Mouse (Mus musculus): ENCODE measurements around the gene Tiprl. TPM values are rescaled to one million over a fixed set of nuclear protein-coding genes. Genes with fewer than 3 reads are reported as not detected.

Gene Tiprl
- total and polyA plus RNA-seq, 3 experiments, result 32.6 to 46.3 (median 45.0) TPM

DNA sequence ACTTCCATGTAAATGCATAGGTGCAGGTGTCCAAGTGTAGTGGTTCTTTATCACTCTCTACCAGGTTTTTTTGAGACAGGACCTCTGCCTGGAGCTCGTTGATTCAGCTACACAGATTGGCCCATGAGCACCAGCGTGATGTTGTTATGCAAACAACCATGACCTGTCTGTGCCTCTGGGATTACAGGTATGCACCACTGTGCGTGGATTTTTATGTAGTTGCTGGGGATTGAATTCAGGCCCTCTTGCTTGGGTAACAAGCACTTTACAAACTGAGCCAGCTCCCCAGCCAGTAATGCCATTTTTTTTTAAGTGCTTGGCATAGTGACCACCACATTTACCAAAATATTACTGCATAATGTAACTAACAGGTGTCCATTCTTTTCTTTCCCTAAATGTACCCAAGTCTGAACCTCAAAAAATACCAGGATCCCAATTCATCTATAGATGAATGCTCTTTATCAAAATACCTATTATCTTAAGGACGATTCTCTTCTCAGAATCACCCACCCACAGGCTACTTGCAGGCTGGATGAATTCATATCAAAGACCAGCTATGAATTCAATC is 35.3 kb downstream of the Tiprl start:
- no peak for DNase-seq

DNA sequence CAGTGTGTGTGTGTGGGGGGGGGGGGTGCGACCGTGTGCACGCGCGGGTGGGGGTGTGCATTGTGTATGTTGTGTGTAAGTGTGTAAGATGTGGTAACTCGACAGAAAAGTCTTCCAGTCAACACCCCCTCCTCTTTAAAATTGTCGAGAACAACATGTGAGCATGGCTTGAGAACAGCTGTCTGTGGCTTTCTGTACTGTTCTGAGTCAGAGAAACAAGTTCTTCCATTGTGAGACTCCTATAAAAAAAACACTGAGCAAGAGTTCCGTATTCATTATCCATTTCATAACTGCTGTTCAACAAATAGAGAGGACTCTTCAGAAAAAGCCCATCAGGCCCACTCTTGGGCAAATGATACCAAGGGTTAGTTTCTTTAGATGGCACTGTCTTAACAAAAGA is 36.0 kb downstream of the Tiprl start:
- DNase-seq, result no peak

DNA sequence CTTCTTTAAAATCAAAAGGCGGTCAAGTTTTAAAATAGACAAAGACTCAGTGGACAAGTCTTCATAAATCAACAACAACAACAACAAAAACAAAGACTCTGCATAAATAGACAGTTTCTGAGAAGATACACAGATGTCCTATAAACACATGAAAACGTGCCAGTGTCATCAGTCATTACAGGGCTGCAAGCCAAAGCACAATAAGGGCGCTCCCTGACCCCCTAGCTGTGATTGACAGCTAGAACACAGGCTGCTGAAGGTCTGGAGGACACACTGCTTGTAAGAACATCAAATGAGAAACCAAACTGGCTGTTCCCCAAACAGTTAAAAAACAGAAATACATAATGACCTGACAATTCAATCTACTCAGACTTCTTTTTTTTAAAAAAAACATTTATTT is 37.2 kb downstream of the Tiprl start:
- no peak for DNase-seq

DNA sequence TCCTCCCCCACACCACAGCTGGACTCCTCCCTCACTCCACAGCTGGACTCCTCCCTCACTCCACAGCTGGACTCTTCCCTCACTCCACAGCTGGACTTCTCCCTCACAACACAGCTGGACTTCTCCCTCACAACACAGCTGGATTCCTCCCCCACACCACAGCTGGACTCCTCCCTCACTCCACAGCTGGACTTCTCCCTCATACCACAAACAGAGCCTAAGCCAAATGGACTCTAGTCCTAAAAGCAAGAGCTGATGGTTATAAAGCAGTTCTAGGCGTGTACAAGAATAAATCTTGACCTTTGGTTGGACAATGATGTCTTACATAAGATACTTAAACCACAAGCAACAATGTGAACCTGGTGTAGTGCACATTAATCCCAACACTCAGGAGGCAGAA is 37.8 kb downstream of the Tiprl start:
- no peak for DNase-seq

DNA sequence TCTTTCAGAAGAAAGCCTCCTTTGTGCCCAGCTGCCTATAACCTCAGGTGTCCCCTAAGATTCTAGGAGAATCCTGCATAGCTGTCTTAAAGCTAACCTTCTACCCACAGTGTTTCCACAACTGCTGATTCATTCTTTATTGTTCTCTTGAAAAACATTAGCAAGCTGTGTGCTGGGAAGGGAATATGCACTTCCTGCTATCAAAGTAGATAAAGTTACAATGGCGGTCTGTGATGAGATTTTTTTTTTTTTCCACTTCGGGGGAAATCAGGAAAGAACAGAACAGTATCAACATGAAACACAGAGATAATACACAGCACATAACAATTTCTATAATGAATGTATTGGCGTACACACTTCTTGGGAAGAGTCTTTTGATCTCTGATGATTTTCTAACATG is 38.9 kb downstream of the Tiprl start:
- no peak for DNase-seq

DNA sequence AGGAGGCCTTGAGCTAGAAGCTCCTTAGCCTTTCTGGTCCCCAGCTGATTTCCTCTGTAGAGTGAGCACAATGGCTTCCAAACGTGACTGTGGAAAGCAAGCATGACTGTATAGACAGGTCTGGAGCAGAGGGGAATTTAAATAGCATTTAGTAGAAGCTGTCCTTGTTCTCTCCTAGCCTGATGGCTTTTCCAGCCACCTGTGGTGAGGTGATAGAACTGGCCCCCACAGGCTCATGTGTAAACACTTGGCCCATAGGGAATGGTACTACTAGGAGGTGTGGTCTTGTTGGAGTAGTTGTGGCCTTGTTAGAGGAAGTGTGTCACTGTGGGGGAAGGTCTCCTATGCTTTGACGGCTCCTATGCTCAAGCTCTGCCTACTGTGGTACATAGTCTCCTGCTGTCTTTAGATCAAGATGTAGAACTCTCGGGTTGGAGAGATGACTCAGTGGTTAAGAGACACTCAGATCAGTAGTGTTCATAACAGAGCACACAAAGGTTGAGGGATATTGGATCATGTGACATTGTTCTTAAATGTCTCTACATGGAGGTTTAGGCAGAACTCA is 41.3 kb downstream of the Tiprl start:
- DNase-seq, result no peak

DNA sequence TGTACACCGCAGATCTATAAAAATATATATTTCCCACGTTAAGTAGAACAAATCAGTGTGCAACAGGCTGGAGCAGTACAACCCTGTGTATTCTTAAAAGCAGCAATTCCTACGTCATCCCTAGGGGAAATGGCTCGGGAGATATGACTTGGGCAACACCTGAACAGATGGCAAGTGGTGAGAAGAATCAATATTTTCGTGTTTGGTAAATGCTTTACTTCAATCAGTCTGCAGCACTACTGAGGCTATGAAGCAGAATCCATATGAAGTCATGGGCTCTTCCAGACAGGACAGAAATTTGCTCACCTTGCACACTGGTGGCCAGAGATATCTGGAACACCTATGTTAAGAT is 42.2 kb downstream of the Tiprl start:
- DNase-seq, result no peak

DNA sequence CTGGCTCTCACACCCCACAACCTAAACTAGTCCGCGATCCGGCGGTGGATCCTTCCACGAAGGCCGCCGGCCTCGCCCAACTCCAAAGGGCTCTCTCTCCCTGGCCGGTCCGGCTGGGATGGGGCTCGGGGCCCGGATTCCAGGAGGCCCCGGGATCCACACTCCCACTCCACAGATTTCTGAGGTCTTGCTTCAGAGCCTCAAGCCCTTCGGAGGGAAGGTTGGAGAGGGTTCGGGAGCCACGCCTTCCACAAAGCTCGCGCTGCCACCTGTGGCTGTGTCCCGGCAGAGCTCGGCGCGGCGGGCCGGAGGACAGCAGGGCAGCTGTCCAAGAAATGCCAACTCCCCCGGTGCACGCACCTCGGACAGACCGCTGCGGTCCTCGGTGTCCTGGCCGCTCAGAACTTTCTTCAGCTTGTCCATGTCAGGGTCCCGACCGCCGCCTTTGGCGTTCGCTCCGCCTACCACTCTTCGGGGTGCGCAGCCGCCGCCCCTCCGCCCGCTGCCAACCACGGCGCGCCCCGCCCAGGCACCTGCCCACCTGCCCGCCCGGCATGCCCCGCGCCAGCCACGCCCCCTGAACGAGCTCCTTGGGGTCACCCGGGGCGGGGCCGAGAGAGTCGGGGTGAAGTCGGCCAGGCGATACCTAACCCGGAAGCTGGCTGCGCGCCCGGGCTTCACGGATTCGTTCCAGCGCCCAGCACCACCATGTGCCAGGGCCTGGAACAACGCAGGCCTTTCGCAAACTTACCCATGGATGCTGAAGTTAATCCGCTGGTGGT is 42.7 kb downstream of the Tiprl start, which contains the start of gene Sft2d2:
Gene Sft2d2, minus strand, starts transcription at position 559 of the 782 bp plus-strand sequence.
- peak; percentile 97 for DNase-seq

DNA sequence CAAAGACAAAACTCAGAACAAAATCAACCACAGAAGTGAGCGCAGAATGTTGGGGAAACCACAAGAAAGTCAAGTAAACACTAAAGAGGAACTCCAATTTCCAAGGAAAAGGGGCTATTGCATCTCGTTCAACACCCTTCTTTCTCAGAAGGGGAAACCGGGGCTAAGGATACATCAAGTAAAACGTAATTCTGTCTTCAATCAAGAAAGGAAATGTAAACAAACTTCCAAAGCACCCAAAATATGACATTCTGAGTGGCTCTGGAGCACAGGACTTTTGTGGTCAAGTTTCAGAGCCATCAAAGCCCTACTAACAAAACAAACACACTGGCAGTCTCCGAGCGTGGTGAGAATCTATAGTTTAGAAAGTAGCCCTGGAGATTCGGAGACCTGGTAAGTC is 43.4 kb downstream of the Tiprl start:
- DNase-seq, result no peak

DNA sequence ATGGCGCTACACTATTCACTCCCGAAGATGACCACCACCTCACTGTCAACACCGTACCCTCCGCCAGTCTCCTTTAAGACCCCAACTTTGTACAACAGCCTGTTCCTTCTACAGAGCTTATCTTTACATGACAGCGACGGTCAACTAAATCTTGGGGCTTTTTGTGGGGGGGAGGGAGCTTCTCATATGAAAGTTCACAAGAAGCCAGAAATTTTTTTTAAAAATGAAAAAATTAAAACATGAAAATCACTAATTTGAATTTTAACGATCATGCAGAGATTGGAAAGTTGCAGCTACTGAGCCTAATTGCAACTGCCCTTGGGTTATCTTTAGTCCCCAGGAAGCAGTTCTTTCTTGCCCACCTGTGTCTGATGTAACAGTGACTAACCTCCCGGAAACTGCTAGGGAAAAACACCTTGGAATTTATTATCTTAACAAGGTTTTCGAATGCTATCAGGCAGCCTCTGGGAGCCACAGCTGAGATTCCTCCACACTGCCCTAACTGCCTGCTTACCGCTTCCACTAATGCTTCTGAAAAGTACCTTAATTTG is 44.0 kb downstream of the Tiprl start:
- no peak for DNase-seq

DNA sequence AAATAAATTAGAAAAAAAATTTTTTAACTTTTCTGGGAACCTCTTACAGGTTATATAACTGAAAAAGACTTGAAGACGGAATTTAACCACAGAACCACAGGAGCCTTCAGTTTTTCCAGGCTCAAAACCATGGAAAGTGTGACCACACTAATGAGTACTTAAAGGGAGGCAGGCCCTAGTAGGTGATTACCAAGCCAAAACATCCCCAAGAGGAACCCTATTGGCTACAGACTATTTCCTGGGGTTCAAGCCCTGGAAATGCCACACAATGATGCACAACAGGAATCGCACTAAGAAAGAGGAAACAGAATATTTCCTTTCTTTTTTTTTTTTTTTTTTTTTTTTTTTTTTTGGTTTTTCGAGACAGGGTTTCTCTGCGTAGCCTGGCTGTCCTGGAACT is 44.7 kb downstream of the Tiprl start:
- DNase-seq, result no peak

DNA sequence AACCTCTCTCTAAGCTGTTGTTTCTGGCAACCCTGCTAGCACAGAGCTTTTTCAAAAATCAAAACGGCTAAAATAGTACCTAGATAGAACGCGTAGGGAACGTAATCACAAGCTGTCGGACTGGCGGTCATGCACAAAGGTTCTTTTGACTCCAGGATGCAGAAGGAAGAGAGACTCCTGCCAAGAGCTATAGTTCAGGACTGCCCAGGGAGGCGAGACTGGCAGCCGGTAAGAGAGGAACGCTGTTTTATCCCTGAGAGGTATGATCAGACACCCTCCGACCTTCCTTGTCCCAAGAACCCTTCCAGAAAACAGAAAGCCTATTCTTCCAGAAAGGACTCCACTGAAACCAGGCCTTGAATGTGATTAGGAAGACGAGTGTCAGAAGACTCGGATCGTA is 45.2 kb downstream of the Tiprl start:
- DNase-seq, result no peak

DNA sequence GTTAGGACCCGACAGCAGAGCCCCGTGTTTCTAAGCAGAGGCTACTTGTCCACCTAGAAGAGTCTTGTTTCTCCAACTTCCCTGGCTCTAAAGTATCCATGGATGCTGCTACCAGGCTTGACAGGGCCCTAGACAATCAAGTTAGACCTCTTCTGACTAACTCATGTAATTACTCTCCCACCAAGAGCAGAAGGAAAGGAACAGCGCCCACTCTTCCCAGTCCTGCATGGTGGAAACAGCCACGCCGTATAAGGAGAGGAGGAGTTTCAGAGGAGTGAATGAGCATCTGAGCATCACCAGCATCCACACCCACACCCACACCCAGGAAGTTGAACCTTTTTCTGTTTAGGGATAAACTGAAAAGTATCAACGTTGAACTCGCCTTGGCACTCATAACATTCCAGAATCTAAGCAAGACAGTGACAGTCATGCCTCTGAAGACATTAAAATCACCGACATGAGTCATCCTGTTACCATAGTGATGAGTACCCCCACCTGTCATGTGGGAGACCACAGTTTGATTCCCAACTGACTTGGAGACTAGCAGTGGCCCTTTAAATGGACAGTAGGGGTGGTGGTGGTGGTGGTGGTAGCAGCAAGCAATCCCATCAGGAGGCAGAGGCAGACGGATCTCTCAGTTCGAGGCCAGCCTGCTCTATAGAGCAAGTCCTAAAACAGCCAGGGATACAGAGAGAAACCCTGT is 46.1 kb downstream of the Tiprl start:
- no peak for DNase-seq

DNA sequence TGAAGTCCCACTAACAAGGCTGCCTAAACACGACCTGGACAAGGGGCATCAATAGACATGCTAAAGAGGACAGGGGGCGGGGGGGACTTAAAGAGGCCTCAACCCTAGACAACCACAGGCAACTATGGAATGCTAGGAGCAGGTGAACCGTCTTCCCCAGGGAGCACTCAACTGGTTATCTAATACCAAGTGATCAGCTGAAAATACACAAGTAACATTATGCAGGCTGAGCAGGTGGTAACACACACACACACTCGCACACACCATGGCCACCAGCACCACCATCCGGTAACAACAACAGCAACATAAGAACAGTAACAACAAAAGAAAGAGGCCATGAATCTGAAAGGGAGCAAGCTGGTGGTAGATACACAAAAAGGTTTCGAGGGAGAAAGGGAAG is 46.7 kb downstream of the Tiprl start:
- no peak for DNase-seq

DNA sequence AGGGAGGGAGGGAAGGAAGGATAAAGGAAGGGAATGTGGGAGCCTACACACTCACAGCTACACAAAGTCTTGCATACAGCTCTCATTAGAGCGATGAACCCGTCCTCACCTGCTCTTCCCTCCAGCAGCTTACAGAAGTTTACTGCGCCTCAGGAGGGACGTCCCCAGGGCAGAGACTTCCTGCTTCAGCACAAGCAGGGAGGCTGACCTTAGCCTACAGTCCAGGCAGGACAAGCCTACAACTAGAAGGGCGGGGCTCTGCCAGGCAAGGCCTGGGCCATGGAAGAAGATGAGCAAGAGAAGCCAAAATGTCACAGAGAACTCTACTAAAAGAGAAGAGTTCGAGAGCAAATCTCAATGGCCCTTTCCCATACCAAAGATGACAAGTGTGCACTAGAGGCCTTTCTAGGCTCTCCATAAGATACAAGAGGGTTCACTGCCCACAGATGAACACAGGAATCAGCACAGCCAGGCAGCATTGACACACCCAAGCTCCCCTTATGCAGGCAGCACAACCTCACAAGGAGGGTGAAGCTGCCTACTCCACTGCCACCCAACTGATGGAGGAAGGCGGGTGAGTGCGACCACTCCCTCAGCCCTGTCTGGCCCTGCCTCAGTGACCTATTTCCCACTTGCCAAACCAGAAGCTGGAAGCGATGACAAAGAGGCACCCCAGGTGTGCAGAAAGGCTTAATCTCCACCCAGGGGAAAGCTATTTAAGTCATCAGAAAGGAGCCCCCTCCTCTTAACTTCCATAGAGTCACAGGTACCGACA is 47.8 kb downstream of the Tiprl start:
- DNase-seq, result no peak

DNA sequence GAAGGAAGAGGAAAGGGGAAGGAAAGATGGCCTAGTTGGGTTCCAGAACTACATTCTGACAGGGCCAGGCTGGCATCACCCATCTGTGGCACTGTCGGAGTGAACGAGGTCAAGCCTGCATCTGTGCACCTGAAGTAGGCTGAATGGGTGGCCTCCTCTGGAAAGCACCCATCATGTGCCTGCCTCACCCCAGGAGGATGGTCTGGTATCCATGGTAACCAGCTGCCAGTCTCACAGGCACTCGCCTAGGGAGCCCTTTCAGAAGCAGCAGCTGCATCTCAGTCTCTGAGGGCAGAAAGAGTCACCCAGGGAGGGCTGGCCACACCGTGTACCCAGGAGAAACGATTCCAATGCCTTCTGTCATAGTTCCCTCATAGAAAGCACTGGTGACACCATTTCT is 49.4 kb downstream of the Tiprl start:
- DNase-seq, result no peak

DNA sequence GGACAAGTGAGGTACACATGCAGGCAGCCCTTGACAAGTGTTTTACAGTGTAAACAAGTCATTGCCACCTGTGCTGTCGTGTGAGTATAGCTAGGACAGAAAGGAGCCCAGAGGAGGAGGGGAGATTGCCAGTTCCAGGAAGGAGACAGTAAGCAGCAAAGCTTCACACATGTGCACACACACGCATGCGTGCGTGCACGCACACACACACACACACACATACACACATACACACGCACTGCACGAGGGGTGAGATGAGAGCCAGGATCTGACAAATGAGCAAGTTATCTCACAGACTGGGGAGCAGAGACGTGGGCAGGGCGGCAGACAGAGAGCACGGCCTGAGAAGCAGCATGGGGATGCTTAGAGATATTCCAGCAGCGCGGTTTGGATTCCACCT is 50.3 kb downstream of the Tiprl start:
- DNase-seq, result no peak

DNA sequence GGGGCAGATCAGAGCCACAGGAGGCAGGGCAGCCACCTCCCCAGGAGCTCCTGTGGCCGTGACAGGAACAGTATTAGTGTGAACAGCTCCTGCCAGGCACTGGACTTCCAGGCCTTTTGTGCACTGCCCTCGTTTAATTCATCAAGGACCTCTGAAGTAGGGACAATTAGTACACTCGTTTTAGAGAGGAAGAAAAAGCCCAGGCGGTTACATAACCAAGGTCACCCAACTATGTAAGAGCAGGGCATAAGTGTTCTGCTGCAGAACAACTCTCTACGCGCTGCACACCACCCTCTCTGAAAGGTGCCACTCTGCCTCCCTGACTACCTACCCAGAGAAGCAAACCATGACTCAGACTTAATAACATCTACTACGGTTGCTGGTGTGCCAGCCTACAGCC is 51.7 kb downstream of the Tiprl start:
- peak; percentile 29 for DNase-seq

DNA sequence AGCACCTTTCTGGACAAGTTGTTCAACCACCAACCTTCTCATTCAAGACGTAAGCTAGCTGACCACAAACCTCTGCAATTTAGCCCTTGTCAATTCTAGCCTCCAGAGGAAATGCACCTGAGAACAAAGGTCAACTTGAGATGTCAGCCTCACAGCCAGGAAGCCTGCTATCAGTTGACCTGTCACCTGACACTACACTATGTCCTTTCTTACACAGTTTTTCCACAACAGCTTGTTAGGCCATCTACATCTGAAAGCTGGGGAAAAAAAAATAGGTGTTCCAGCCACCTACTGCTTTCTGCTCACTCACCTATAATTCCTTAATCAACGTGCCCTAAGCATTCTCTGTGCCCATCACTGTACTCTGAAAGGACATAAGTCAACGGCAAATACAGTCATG is 52.6 kb downstream of the Tiprl start:
- no peak for DNase-seq

DNA sequence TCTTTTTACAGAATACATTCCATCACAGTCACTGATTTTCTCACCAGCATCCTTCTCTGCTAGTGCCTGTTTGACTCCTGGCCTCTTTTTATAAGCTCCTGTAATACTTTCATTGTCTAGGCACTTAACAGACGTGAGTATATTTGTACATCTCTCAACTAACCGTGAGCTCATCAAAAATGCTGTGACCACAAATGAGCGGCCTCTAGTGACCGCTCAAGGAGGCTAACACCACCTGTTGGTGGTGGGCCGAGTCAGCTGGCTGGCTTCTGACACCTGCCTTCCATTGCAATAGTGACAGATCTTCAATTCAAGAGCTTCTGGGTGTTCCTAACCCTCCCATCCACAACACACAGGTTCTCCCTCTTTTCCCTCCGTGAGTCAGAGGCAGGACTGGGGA is 53.4 kb downstream of the Tiprl start:
- DNase-seq, result no peak

DNA sequence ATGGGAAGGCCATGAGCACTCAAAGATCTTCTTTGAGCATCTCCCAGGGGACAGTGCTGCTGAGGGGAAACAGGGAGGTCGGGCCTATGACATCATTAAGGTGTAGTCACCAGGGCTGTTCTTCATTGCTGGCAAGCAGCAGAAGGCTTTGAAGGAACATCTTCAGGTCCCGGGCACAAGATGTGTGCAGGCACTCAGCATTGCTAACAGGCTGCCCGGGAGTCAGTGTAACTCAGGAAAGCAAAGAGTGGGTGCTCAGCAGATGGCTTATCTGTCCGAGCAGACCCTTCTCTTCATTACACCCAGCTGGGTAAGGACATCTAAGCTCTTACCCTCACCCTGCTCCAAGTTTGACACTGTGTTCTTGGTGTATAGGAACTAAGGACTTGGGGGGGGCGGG is 57.5 kb downstream of the Tiprl start:
- DNase-seq, result no peak

DNA sequence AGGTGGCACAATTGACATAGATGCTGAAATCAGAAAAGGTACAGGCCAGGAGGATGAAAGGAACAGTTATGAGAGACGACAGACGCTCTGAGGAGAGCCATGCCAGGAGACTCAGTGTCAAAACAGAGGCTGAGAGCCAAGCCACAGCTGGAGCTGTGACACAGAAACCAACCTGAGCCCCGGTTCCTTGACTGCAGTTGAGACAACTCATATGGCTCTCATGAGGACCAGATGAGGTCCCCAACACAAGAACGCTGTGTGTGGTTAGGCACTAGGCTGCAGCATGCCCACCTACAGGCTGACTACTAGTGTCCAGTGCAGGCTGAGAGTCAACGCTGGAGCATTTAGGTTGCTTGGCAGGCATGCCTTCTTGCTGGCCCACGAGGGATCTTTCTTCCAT is 58.7 kb downstream of the Tiprl start:
- no peak for DNase-seq
